Mouse (Mus musculus) midbrain, embryonic 10.5 days (tissue): ENCODE measurements around the gene Mief2. TPM values are rescaled to one million over a fixed set of nuclear protein-coding genes. Genes with fewer than 3 reads are reported as not detected.

ENCODE experiments used
- DNase-seq: peaks from one replicate; pipeline ENCODE4 v3.0.0-alpha.2; 2017; ENCODE audit warnings: low spot score
- H3K27ac ChIP-seq: fragments of 300-500 bp; sonication (generic); replicated peaks from 2 replicates; pipeline ENCODE4 v1.5.1; 2016; ENCODE audit warnings: mild to moderate bottlenecking
- H3K27me3 ChIP-seq: fragments of 300-500 bp; sonication (generic); 2 replicates; pipeline ENCODE4 v1.6.1; 2016; ENCODE audit warnings: low read depth, mild to moderate bottlenecking; ENCODE audit not compliant: poor library complexity, severe bottlenecking
- H3K36me3 ChIP-seq: fragments of 300-500 bp; sonication (generic); 2 replicates; pipeline ENCODE4 v1.6.1; 2016; ENCODE audit warnings: mild to moderate bottlenecking, moderate library complexity
- H3K4me1 ChIP-seq: fragments of 300-500 bp; sonication (generic); 2 replicates; pipeline ENCODE4 v1.6.1; 2016
- H3K4me3 ChIP-seq: fragments of 300-500 bp; sonication (generic); 2 replicates; pipeline ENCODE4 v1.5.1; 2016; ENCODE audit warnings: mild to moderate bottlenecking, moderate library complexity
- H3K9me3 ChIP-seq: fragments of 300-500 bp; sonication (generic); replicated peaks from 2 replicates; pipeline ENCODE4 v1.6.1; 2016; ENCODE audit warnings: mild to moderate bottlenecking
- WGBS: fragments of 180-500 bp; shearing (Covaris S2); methylation state at CpG from one replicate; pipeline ENCODE4 v1.1.7; 2016; 5-methylcytosine and 5-hydroxymethylcytosine counted together
- polyA plus RNA-seq: library from polyadenylated mRNA; unstranded; fragments of >200 nt; fragmentation: Nextera tagmentation; extraction: Ambion mirVana; gene quantifications from 2 replicates; pipeline ENCODE4 v1.2.1, GENCODE M21; 2016

The Mief2 gene
- polyA plus RNA-seq, 1 experiment from 2014 or later: 14.6 TPM

DNA sequence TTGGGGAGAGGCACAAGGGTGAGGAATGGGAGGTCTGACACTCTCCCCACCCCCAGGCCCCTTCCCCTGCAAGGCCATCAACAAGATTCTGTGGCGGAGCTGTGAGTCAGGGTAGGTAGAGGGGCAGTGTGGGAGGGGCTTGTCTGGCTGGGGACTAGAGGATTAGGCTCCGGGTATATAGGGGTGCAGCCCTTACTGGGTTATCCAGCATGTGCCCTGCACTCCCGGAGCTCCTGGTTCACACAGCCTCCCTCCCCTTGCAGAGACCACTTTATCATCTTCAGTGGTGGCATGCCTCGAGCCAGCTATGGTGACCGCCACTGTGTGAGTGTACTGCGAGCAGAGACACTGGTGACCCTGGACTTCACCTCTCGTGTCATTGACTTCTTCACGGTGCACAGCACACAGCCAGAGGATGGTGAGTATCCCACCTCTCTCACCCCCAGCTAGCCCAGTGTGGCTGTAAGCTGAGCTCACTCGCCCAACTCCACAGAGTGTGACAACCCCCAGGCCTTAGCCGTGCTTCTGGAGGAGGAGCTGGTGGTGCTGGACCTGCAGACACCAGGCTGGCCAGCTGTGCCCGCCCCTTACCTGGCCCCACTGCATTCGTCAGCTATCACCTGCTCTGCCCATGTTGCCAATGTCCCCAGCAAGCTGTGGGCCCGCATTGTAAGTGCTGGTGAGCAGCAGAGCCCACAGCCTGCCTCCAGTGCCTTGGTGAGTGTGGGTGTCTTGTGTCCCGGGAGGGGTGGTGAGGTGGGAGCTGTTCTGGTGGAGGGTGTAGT lies 21.3 kb upstream of the Mief2 start:
- 89% methylated on average over 14 of the region's 14 CpGs for WGBS

DNA sequence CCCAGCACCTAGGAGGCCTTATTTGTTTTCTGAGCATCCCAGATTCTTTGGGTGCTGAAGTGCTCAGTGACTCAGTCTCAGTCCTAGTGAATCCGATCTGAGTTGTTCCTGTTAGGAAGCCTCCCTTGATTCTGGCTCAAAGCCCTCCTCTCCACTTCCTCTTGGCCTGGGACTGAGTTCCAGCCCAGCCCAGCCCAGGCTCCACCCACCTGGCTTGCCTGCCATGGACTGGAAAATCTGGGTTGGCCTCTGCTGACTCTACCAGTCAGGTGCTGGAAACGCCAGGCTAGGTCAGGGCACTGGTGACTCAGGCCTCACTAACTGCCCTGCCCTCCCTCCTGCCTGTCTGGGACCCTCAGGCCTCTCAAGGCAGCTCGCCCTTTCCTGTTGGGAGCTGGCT lies 20.5 kb upstream of the Mief2 start:
- Histone ChIP-seq H3K27ac (no peak overlapping the region), H3K27me3 (no peaks in the 10 kb centered on the region), H3K4me3 (no peak overlapping the region), H3K36me3 (peaks cover 100% of the 10 kb centered on the region), H3K9me3 (no peaks in the 10 kb centered on the region), H3K4me1 (peaks cover 13% of the 10 kb centered on the region)
- WGBS: 79% methylated on average over 3 of the region's 3 CpGs
- DNase-seq: no peak

More for the DNA sequence above, 21.3 kb upstream of the Mief2 start:
- DNase-seq: no peak
- Histone ChIP-seq H3K36me3 (peaks cover 100% of the 10 kb centered on the region), H3K27ac (no peak overlapping the region), H3K4me1 (peaks cover 21% of the 10 kb centered on the region), H3K27me3 (no peaks in the 10 kb centered on the region), H3K4me3 (no peak overlapping the region), H3K9me3 (no peaks in the 10 kb centered on the region)

DNA sequence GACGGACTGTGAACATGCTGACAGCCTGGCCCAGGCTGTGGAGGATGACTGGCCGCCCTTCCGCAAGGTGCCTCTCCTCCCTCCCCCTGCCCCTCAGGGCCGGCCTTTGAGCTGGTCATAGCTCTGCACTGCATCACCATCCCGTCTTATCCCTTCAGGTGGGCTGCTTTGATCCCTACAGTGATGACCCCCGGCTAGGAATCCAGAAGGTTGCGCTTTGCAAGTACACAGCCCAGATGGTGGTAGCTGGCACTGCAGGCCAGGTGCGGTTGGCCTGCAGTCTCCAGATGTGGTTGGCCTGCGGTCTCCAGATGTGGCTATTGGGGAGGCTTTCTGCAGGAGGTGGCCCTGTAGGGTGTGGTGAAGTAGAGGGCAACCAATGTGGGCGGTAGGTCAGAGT lies 19.6 kb upstream of the Mief2 start:
- H3K27ac ChIP-seq: no peak overlapping the region

DNA sequence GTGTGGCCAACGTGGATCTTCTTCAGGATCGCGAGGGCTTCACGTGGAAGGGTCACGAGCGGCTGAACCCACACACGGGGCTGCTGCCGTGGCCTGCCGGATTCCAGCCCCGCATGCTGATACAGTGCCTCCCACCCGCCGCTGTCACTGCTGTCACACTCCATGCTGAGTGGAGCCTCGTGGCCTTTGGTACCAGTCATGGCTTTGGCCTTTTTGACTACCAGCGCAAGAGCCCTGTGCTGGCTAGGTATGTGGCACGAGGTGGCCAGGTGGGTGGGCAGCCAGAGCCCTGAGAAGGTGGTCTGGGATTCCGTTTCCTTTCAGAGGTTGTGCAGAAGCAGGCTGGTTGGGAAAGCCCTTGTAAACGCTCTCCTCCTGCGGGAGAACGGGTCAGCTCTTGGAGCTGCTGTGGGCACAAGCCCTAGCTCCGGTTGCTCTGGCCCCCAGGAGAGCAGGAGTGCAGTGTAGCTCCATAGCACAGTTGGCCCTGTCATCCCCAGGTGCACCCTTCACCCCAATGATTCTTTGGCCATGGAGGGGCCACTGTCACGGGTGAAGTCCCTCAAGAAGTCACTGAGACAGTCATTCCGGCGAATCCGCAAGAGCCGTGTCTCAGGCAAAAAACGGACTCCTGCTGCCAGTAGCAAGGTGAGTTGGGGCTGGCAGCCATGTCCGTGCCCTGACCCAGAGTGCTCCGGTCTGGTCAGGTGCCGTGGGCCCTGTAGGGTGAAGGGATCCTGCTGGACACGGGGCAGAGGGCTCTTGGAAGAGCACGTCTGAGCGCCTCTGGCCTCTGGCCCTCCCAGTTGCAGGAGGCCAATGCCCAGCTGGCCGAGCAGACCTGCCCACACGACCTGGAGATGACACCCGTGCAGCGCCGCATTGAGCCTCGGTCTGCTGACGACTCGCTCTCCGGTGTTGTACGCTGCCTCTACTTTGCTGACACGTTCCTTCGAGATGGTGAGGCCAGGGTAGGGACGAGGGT lies 18.4 kb upstream of the Mief2 start:
- WGBS: 93% methylated on average over 45 of the region's 45 CpGs
- no peaks in the 10 kb centered on the region for H3K9me3 ChIP-seq
- H3K4me3 ChIP-seq: no peak overlapping the region
- H3K27ac ChIP-seq: no peak overlapping the region
- no peak for DNase-seq
- H3K4me1 ChIP-seq: no peaks in the 10 kb centered on the region
- peaks cover 100% of the 10 kb centered on the region for H3K36me3 ChIP-seq
- no peaks in the 10 kb centered on the region for H3K27me3 ChIP-seq

More for the DNA sequence above, 19.6 kb upstream of the Mief2 start:
- no peak for DNase-seq
- Histone ChIP-seq H3K4me3 (no peak overlapping the region), H3K36me3 (peaks cover 100% of the 10 kb centered on the region), H3K27me3 (no peaks in the 10 kb centered on the region), H3K4me1 (peaks cover 4% of the 10 kb centered on the region; the same call in 1 of the 2 replicates), H3K9me3 (no peaks in the 10 kb centered on the region)
- 94% methylated on average over 10 of the region's 10 CpGs for WGBS

DNA sequence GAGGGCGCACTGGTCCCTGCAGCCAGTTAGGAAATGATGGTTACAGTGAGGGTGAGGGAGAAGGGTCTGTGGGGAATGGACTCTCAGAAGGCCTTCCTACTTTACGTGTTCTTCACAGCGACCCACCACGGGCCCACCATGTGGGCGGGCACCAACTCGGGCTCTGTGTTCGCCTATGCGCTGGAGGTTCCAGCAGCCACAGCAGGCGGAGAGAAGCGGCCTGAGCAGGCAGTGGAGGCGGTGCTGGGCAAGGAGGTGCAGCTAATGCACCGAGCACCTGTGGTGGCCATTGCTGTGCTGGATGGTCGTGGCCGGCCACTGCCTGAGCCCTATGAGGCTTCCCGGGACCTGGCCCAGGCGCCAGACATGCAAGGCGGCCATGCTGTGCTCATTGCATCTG lies 17.0 kb upstream of the Mief2 start:
- 95% methylated on average over 17 of the region's 17 CpGs for WGBS
- H3K27me3 ChIP-seq: no peaks in the 10 kb centered on the region
- H3K27ac ChIP-seq: no peak overlapping the region
- peaks cover 100% of the 10 kb centered on the region for H3K36me3 ChIP-seq
- no peaks in the 10 kb centered on the region for H3K9me3 ChIP-seq
- no peak overlapping the region for H3K4me3 ChIP-seq
- H3K4me1 ChIP-seq: no peaks in the 10 kb centered on the region
- DNase-seq: no peak

DNA sequence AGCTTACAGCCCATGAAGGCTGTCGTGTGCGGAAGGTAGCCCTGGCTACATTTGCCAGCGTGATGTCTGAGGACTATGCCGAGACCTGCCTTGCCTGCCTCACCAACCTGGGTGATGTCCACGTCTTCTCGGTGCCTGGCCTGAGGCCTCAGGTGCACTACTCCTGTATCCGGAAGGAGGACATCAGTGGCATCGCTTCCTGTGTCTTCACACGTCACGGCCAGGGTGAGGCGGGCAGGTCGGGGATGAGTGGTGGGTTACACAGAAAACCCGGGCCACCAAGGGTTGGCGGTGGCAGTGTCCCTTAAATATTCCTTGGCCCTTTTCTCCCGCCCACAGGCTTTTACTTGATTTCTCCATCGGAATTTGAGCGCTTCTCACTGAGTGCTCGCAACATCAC lies 16.2 kb upstream of the Mief2 start:
- WGBS: 93% methylated on average over 18 of the region's 18 CpGs
- H3K36me3 ChIP-seq: peaks cover 100% of the 10 kb centered on the region
- DNase-seq: no peak
- H3K4me3 ChIP-seq: no peak overlapping the region
- H3K4me1 ChIP-seq: no peaks in the 10 kb centered on the region
- no peak overlapping the region for H3K27ac ChIP-seq
- no peaks in the 10 kb centered on the region for H3K9me3 ChIP-seq
- H3K27me3 ChIP-seq: no peaks in the 10 kb centered on the region

DNA sequence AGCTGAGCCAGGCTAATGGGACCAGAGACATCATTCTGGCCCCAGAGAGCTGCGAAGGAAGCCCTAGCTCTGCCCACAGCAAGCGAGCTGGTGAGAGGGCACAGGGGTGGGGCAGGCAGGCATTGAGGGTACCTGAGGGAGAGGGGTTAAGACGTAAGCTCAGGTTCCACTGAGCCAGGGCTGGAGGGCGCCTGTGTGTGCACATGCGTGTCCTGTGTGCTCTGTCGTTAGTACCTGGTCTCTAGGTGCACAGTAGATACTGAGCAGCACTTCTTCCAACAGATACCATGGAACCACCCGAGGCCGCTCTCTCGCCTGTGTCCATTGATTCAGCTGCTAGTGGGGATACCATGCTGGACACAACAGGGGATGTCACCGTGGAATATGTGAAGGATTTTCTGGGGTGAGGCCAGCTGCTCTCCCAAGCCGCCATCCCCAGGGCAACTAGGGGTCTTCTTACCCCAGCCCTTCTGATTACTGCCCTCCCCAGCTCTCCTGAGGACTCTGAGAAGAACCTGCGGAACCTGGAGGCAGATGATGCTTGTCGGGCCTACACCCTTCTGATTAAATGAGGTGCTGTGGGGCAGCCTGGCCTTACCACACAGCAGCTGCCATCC lies 15.5 kb upstream of the Mief2 start:
- H3K27ac ChIP-seq: no peak overlapping the region
- H3K9me3 ChIP-seq: no peaks in the 10 kb centered on the region
- H3K27me3 ChIP-seq: no peaks in the 10 kb centered on the region
- 92% methylated on average over 13 of the region's 13 CpGs for WGBS
- peaks cover 100% of the 10 kb centered on the region for H3K36me3 ChIP-seq
- no peak overlapping the region for H3K4me3 ChIP-seq
- no peaks in the 10 kb centered on the region for H3K4me1 ChIP-seq
- no peak for DNase-seq

DNA sequence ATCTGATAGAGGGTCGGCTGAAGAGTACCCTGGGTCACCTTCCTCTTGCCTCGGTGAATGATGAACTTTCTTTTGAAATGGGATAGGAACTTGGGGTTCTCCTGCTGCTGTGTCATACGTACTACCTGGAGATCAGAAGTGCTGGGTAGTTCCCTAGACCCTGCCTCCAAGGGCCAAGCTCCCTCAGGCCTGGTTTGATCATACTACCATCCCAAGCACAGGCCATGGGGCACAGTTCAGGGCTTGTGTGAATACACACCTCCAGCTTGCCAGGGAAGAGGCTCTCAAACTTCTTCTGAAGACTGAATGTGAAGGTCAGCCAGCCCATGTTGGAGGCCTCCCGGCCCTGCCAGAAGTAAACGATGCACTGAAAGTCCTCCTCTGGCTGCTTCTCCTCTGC lies 12.4 kb upstream of the Mief2 start:
- Histone ChIP-seq H3K4me3 (no peak overlapping the region), H3K9me3 (no peaks in the 10 kb centered on the region), H3K27ac (no peak overlapping the region), H3K36me3 (peaks cover 100% of the 10 kb centered on the region), H3K4me1 (no peaks in the 10 kb centered on the region), H3K27me3 (no peaks in the 10 kb centered on the region)
- WGBS: 90% methylated on average over 5 of the region's 5 CpGs
- DNase-seq: no peak

DNA sequence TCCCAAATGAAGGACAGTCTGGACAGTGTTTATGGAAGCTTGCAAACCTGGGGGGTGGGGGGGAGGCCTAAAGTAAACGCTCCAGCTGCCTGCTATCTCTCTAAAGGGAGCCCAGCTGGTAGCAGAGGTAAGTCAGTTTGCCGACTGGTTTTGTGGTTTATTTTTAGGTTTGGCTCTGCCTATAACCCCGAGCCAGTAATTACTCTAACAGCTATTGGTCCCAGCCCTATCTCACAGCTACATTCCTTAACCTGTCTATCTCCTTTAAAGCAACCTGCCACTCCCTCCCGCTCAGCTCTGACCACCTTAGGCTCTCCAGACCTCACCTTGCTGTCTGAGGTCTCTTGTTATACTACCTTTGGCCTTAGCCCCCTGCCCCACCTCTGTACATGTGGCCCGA lies 8.9 kb upstream of the Mief2 start:
- no peak for DNase-seq
- no peaks in the 10 kb centered on the region for H3K27me3 ChIP-seq
- H3K4me1 ChIP-seq: no peaks in the 10 kb centered on the region
- H3K27ac ChIP-seq: no peak overlapping the region
- WGBS: 86% methylated on average over 5 of the region's 5 CpGs
- H3K36me3 ChIP-seq: peaks cover 100% of the 10 kb centered on the region
- H3K9me3 ChIP-seq: no peaks in the 10 kb centered on the region
- no peak overlapping the region for H3K4me3 ChIP-seq

DNA sequence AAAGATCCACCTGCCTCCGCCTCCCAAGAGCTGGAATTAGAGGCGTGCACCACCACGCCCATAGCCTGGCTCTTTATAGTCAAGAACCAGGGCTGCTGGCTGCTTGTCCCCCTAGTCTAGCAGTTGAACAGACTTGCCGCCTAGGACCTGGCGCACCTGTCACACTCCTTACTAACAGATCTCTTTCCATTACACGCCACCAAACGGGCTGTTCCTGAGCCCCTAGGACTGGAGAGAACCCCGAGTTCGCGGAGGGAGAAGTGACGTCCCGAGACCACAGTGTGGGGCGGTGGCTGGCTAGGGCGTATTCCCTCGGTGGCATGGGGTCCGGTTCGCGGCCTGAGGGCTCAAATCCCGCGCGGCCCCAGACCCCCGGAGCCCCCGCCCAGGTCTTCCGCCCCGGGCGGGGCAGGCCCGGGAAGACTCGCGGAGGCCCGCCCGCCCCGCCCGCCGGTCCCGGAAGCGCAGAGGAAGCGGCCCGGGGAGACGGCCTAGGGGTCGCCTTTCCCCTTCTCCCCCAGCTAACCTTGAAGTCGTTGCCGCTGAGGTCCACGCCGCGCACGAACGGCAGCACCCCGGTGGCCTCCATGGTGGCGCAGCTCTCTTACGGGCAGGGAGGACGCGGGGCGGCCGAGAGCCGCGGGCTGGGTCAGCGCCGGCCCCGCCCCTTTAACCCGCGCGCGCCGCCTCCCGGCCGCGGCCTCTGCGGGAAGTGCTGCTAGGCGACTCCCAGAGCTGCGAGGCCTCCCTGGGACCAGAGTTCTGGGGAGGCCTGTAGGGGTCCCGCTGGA lies 1.4 kb upstream of the Mief2 start, which contains the start of gene Flii:
Gene Flii (minus strand): TSS at position 663 of the 791 bp plus-strand sequence.
- H3K4me1 ChIP-seq: peaks cover 35% of the 10 kb centered on the region
- peaks cover 51% of the 10 kb centered on the region for H3K36me3 ChIP-seq
- under 1% methylated on average over 71 of the region's 71 CpGs for WGBS
- H3K27ac ChIP-seq: peak within 1 kb of the TSS; percentile 92
- no peaks in the 10 kb centered on the region for H3K9me3 ChIP-seq
- H3K4me3 ChIP-seq: peak within 1 kb of the TSS; percentile 94
- no peaks in the 10 kb centered on the region for H3K27me3 ChIP-seq
- DNase-seq: peak; percentile 86

DNA sequence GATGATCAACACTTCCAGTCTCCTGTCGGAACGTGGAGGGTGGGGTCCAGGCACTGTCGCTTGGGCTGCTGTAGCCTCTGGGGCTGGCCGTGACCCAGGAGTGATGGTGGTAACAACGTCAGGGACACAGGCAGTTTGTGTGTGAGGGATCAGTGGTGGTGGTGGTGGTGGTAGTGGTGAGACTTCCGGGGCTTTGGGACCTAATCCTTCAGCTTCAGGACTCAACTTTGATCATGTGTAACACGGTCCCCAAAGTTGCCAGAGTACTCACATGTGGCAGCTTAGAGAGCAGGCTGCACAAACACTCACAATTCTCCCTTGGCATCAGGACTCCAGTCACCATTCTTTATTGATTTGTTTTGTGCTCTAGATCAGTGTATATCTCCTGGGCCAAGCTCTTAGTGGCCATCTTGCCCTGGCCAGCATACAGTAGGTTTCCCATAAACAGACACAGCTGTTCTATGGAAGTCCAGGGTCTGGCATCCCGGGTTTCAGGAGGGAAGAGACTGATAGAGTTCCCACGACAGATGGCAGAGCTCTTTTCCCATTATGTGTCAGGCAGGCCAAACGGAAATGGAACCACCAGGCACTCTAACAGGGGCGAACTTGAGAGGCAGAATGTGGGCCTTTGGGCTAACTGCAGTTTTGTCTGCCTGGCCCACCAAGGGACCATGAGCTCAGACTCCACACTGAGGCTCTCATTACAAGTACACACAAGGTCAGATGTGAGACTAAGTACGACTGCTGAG lies 632 bp upstream of the Mief2 start:
- 14% methylated on average over 12 of the region's 12 CpGs for WGBS
- Histone ChIP-seq H3K4me1 (peaks cover 35% of the 10 kb centered on the region), H3K27ac (peak overlapping the region; percentile 92), H3K27me3 (no peaks in the 10 kb centered on the region), H3K9me3 (no peaks in the 10 kb centered on the region), H3K36me3 (peaks cover 51% of the 10 kb centered on the region), H3K4me3 (peak overlapping the region; percentile 94)
- DNase-seq: peak; percentile 29
